Mouse (Mus musculus) neural tube, embryonic 14.5 days (tissue): ENCODE measurements around the gene Rhebl1. TPM values are rescaled to one million over a fixed set of nuclear protein-coding genes. Genes with fewer than 3 reads are reported as not detected.

ENCODE experiments used
- ATAC-seq: fragments of 200-750 bp; cut with Nextera tagmentation; 2 replicates; pipeline ENCODE4 v1.8.0; 2017; ENCODE audit warnings: low read depth, mild to moderate bottlenecking, moderate TSS enrichment, moderate library complexity
- H3K27ac ChIP-seq: fragments of 300-500 bp; sonication (generic); 2 replicates; pipeline ENCODE4 v1.5.1; 2014; ENCODE audit warnings: low read depth, mild to moderate bottlenecking, control low read depth, low read length, moderate library complexity, mixed read lengths
- H3K27me3 ChIP-seq: fragments of 300-500 bp; sonication (generic); 2 replicates; pipeline ENCODE4 v1.6.1; 2014; ENCODE audit warnings: low read length; ENCODE audit not compliant: control insufficient read depth, insufficient read depth
- H3K36me3 ChIP-seq: fragments of 300-500 bp; sonication (generic); 2 replicates; pipeline ENCODE4 v1.6.1; 2014; ENCODE audit warnings: low read length, mixed read lengths; ENCODE audit not compliant: control insufficient read depth, insufficient read depth
- H3K4me1 ChIP-seq: fragments of 300-500 bp; sonication (generic); 2 replicates; pipeline ENCODE4 v1.6.1; 2014; ENCODE audit warnings: low read length; ENCODE audit not compliant: control insufficient read depth, insufficient read depth
- H3K4me2 ChIP-seq: fragments of 300-500 bp; sonication (generic); 2 replicates; pipeline ENCODE4 v1.6.1; 2014; ENCODE audit warnings: mild to moderate bottlenecking, low read depth, low read length, control low read depth
- H3K4me3 ChIP-seq: fragments of 300-500 bp; sonication (generic); 2 replicates; pipeline ENCODE4 v1.5.1; 2014; ENCODE audit warnings: low read depth, low read length, control low read depth, mixed read lengths
- H3K9ac ChIP-seq: fragments of 300-500 bp; sonication (generic); replicated peaks from 2 replicates; pipeline ENCODE4 v1.6.1; 2014; ENCODE audit warnings: low read depth, mild to moderate bottlenecking, control low read depth, low read length, mixed read lengths
- H3K9me3 ChIP-seq: fragments of 300-500 bp; sonication (generic); 2 replicates; pipeline ENCODE4 v1.6.1; 2016; ENCODE audit warnings: low read length; ENCODE audit not compliant: control insufficient read depth
- whole genome bisulfite sequencing: fragments of 180-500 bp; shearing (Covaris S2); extraction: QIAGEN DNeasy Blood & Tissue Kit; methylation state at CpG from one replicate; pipeline ENCODE4 v1.1.7; 2014; 5-methylcytosine and 5-hydroxymethylcytosine counted together
- polyA plus RNA-seq: library from polyadenylated mRNA; unstranded; fragments of >200 nt; fragmentation: Nextera tagmentation; extraction: Ambion mirVana; gene quantifications from 2 replicates; pipeline ENCODE4 v1.2.1, GENCODE M21; 2014

Gene Rhebl1
- polyA plus RNA-seq, 1 experiment from 2014 or later: 21.3 TPM

- Histone ChIP-seq H3K9me3 (no peaks in the 10 kb centered on the region), H3K4me1 (no peaks in the 10 kb centered on the region), H3K4me2 (no peak overlapping the region), H3K36me3 (no peaks in the 10 kb centered on the region), H3K4me3 (no peak overlapping the region), H3K9ac (no peak overlapping the region), H3K27ac (no peak overlapping the region), H3K27me3 (no peaks in the 10 kb centered on the region)
- ATAC-seq: no peak
- 94% methylated on average over 1 of the region's 1 CpGs for WGBS
Observed at GRCm38 (mm10) chr15:98884106-98884505, 10.2 kb downstream of the Rhebl1 start.

DNA sequence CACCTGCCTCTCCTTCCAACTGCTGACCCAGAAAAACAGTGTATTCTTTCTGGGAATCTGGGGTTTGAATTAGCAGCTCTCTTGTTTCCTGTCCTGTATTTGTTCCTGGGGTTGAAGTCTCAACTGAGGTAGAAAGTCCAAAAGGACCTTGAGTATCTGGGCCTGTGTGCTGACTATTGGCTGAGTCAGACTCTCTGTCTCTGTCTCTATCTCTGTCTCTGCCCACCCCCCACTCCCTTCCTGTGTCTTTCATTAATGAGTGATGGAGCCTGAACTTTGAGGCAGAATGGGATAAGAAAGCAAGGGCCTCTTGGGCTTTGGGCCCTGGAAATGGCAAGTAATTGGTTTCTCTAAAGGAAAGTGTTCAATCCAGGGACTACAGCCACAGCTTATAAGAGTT is 10.7 kb downstream of the Rhebl1 start:
- Histone ChIP-seq H3K4me3 (no peak overlapping the region), H3K9me3 (no peaks in the 10 kb centered on the region), H3K4me2 (no peak overlapping the region), H3K27me3 (no peaks in the 10 kb centered on the region), H3K9ac (no peak overlapping the region), H3K27ac (no peak overlapping the region), H3K36me3 (no peaks in the 10 kb centered on the region), H3K4me1 (no peaks in the 10 kb centered on the region)
- ATAC-seq: no peak

- 12% methylated on average over 5 of the region's 5 CpGs for WGBS
- Histone ChIP-seq H3K4me3 (no peak overlapping the region; the same call in 1 of the 2 replicates), H3K27me3 (no peaks in the 10 kb centered on the region), H3K4me2 (peak overlapping the region; percentile 54; the same call in 1 of the 2 replicates), H3K9me3 (no peaks in the 10 kb centered on the region), H3K9ac (no peak overlapping the region), H3K4me1 (no peaks in the 10 kb centered on the region), H3K27ac (no peak overlapping the region), H3K36me3 (peaks cover 3% of the 10 kb centered on the region)
- peak; percentile 29; the same call in 1 of the 2 replicates for ATAC-seq
Observed at GRCm38 (mm10) chr15:98881656-98882008, 12.7 kb downstream of the Rhebl1 start.

DNA sequence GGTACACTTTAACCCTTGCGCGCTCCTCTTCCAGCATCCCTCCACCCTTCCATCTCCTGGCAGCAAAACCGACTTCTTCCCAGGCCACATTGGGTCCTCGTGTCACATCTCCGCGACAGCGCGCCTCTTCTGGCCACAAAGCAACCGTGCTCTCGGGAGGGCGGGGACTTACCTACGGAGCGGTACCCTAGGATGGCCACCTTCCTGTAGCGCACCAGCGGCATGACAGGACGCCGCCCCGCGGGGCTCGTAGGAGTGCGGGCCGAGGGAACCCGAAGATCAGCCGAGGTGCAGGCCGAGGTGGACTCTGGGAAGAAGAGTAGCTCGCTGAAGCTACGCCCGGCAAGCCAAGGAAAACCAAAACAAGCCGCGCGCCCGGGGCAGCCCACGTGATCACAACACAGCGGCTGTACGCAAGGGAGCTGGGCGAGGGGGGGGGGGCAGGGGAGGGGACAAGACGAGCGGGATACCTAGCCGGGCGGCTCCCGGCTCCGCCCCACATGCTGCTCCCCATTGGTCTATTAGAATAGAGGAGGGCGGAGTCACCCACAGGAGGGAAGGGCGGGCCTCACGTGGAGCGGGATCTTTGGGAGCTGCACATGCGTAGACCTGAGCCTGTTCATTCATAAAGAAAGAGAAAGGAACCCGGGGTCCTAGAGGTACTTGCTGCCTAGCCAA is 13.2 kb downstream of the Rhebl1 start:
- Histone ChIP-seq H3K36me3 (peaks cover 3% of the 10 kb centered on the region), H3K27ac (peak overlapping the region; percentile 77), H3K9me3 (no peaks in the 10 kb centered on the region), H3K4me1 (no peaks in the 10 kb centered on the region), H3K27me3 (no peaks in the 10 kb centered on the region), H3K4me2 (peak overlapping the region; percentile 54), H3K4me3 (peak overlapping the region; percentile 44), H3K9ac (peak overlapping the region; percentile 70)
- under 1% methylated on average over 43 of the region's 48 CpGs for WGBS
- peak; percentile 95 for ATAC-seq

- peaks cover 3% of the 10 kb centered on the region for H3K36me3 ChIP-seq
- H3K4me2 ChIP-seq: no peak overlapping the region
- no peak overlapping the region for H3K4me3 ChIP-seq
- 19% methylated on average over 3 of the region's 3 CpGs for WGBS
- no peak overlapping the region for H3K9ac ChIP-seq
- no peak for ATAC-seq
- no peaks in the 10 kb centered on the region for H3K9me3 ChIP-seq
- H3K4me1 ChIP-seq: 0 out of 2 replicates have a peak, but pooled peaks cover 3% of the 10 kb centered on the region
- no peaks in the 10 kb centered on the region for H3K27me3 ChIP-seq
- no peak overlapping the region for H3K27ac ChIP-seq
Observed at GRCm38 (mm10) chr15:98877331-98877730, 17.0 kb downstream of the Rhebl1 start.

GRCm38 (mm10) chr15:98871916-98872888 is 22.1 kb downstream of the Rhebl1 start:
- Histone ChIP-seq H3K9ac (peak overlapping the region; percentile 80), H3K27me3 (peaks cover 3% of the 10 kb centered on the region; the same call in 1 of the 2 replicates), H3K4me3 (peak overlapping the region; percentile 99), H3K4me1 (peaks cover 31% of the 10 kb centered on the region), H3K9me3 (no peaks in the 10 kb centered on the region), H3K36me3 (no peaks in the 10 kb centered on the region), H3K4me2 (peak overlapping the region; percentile 100), H3K27ac (peak overlapping the region; percentile 92)
- ATAC-seq: peak; percentile 82
- WGBS: under 1% methylated on average over 51 of the region's 51 CpGs

DNA sequence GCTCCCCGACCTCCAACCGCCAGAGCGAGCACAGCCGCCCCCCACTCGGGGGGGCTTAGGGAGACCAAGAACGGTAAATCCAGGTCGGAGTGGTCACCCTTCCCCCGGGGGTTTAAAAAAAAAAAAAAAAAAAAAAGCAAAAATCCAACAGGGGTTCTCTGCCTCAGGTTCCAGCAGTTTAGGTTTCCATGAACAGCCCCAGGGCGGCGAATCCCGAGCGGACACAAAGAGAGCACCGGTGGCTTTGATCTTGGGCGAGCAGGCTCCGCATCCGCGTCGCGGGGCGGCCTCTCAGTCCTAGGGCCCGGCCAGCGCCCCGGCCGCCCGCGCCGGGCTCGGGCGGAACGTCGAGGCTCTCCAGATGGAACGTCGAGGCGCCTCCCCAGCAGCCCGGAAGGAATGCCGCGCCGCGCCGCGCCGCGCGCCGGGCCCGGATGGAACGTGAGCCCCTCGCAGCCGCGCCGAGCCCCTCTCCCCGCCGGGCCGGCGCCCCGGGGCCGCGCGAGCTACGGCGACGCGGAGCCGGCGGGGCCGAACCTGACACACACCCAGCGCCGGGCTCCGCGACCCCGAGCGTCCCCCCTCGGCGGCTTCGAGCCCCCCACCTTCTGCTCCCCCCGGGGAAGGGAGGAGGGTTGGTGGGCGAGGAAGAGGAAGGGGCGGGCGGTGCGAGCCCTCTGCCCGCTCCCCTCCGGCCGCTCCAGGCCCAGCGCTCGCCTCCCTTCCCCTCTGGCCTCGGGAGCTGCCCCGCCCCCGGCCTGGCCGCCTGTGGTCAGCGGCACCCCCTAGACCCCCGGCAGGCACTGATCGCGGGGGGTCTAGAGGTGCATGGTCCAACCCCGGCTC is 23.0 kb downstream of the Rhebl1 start, which contains the start of gene Kmt2d:
TSS of gene Kmt2d (minus strand) at position 135 of the 846 bp plus-strand sequence.
- under 1% methylated on average over 53 of the region's 94 CpGs for WGBS
- H3K27ac ChIP-seq: peak within 1 kb of the TSS; percentile 92
- peak within 1 kb of the TSS; percentile 80 for H3K9ac ChIP-seq
- peaks cover 1% of the 10 kb centered on the region; the same call in 1 of the 2 replicates for H3K36me3 ChIP-seq
- H3K4me1 ChIP-seq: peaks cover 35% of the 10 kb centered on the region
- peaks cover 3% of the 10 kb centered on the region; the same call in 1 of the 2 replicates for H3K27me3 ChIP-seq
- peak within 1 kb of the TSS; percentile 100 for H3K4me2 ChIP-seq
- no peaks in the 10 kb centered on the region for H3K9me3 ChIP-seq
- peak; percentile 42 for ATAC-seq
- peak within 1 kb of the TSS; percentile 99 for H3K4me3 ChIP-seq

DNA sequence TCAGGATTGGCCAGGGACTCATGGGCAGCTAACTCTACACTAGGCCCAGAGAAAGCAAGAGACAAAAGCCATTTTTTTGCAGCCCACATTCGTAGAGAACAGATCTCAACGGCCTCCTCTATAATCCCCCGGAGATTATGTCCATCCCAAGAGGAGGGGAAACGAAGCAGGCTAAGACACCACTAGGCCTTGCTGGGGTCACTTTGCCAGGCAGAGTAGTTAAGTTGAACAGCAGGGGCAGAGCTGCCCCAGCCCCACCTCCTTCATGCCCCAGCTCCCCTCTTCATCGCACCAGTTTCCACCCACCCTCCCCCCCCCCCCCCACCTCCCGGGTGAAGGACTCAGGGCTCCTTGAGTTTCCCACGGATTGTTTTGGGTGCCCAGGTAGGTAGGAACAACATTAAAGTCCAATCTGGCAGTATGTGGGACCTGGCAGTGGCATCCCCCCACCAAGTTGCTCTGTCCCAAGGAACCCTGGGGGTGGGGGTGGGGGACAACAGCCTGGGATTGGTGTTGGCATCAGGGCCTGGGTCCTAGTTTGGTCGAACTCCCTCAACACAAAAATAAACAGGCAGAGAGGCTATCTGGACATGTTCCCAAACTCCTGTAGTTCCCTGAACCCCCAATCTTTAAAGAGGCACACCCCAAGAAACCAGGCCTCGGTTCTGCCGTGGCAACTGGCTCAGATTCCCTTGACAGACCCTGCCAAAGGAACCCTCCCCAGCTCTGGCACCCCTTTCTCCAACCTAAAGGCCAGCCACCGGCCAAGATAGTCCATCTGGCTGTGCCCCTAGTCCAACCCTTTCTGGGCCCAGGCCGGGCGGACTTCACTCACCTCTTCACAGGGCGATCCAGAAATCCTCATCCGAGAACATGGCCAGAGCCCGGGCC is 23.9 kb downstream of the Rhebl1 start:
- peak overlapping the region; percentile 92; the same call in 1 of the 2 replicates for H3K27ac ChIP-seq
- H3K27me3 ChIP-seq: peaks cover 3% of the 10 kb centered on the region; the same call in 1 of the 2 replicates
- H3K4me1 ChIP-seq: peaks cover 35% of the 10 kb centered on the region
- H3K9ac ChIP-seq: peak overlapping the region; percentile 80
- H3K4me2 ChIP-seq: peak overlapping the region; percentile 100
- H3K9me3 ChIP-seq: no peaks in the 10 kb centered on the region
- H3K4me3 ChIP-seq: peak overlapping the region; percentile 99
- peaks cover 10% of the 10 kb centered on the region for H3K36me3 ChIP-seq
- ATAC-seq: no peak
- WGBS: 0% methylated on average over 15 of the region's 16 CpGs
